Mouse (Mus musculus): Measurements from ENCODE around the gene Fignl2. TPM values are rescaled to one million over a fixed set of nuclear protein-coding genes. Genes with fewer than 3 reads are reported as not detected.

The Fignl2 gene
- polyA plus RNA-seq, 1 experiment from 2014 or later: 0.09 TPM

- WGBS: 54% methylated on average over 17 of the region's 17 CpGs
- no peak overlapping the region for H3K9ac ChIP-seq
- peaks cover 15% of the 10 kb centered on the region for H3K27me3 ChIP-seq (replicated peaks)
- H3K9me3 ChIP-seq: no peaks in the 10 kb centered on the region
- peaks cover 28% of the 10 kb centered on the region for H3K36me3 ChIP-seq (replicated peaks)
- H3K4me1 ChIP-seq: 0 out of 2 replicates have a peak, but pooled peaks cover 3% of the 10 kb centered on the region
- H3K27ac ChIP-seq: no peak overlapping the region
- ATAC-seq (replicated peaks): no peak
- H3K4me3 ChIP-seq: no peak overlapping the region
- H3K4me2 ChIP-seq: no peak overlapping the region
Observed at GRCm38 (mm10) chr15:101039651-101040050, 38.7 kb downstream of the Fignl2 start.

DNA sequence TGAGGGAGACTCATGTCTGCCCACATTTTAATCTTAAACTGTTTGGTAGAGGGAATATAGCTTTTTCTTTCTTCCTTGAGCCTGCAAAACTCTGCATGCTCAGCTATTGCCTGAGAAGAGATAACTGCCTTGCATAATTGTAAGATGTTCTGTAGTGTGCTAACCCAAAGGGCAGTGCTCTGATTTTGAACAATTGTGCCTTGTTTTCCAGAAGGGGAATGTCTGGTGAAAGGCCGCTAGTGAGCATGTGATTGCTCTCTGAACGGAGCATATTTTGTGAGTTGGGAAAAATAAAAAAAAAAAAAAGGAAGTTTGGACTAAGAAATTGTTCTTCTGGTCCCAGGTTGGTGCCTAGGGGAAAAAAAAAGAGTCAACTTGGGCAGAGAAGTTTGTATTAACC, 49.4 kb downstream of the Fignl2 start:
- H3K4me3 ChIP-seq: no peak overlapping the region
- H3K4me1 ChIP-seq: no peaks in the 10 kb centered on the region
- 80% methylated on average over 2 of the region's 2 CpGs for WGBS
- H3K27me3 ChIP-seq (replicated peaks): no peaks in the 10 kb centered on the region
- no peak overlapping the region for H3K27ac ChIP-seq
- H3K4me2 ChIP-seq: no peak overlapping the region
- peaks cover 20% of the 10 kb centered on the region for H3K36me3 ChIP-seq (replicated peaks)
- no peaks in the 10 kb centered on the region for H3K9me3 ChIP-seq
- no peak for ATAC-seq (replicated peaks)
- no peak overlapping the region for H3K9ac ChIP-seq

GRCm38 (mm10) chr15:101011352-101011751, 67.0 kb downstream of the Fignl2 start:
- H3K9ac ChIP-seq: no peak overlapping the region
- no peaks in the 10 kb centered on the region for H3K27me3 ChIP-seq (replicated peaks)
- H3K4me1 ChIP-seq: peaks cover 5% of the 10 kb centered on the region; the same call in 1 of the 2 replicates
- ATAC-seq (replicated peaks): no peak
- H3K27ac ChIP-seq: no peak overlapping the region
- peaks cover 31% of the 10 kb centered on the region; the same call in 1 of the 2 replicates for H3K36me3 ChIP-seq (replicated peaks)
- no peak overlapping the region for H3K4me2 ChIP-seq
- no peak overlapping the region for H3K4me3 ChIP-seq
- no peaks in the 10 kb centered on the region for H3K9me3 ChIP-seq
- 88% methylated on average over 6 of the region's 6 CpGs for WGBS

DNA sequence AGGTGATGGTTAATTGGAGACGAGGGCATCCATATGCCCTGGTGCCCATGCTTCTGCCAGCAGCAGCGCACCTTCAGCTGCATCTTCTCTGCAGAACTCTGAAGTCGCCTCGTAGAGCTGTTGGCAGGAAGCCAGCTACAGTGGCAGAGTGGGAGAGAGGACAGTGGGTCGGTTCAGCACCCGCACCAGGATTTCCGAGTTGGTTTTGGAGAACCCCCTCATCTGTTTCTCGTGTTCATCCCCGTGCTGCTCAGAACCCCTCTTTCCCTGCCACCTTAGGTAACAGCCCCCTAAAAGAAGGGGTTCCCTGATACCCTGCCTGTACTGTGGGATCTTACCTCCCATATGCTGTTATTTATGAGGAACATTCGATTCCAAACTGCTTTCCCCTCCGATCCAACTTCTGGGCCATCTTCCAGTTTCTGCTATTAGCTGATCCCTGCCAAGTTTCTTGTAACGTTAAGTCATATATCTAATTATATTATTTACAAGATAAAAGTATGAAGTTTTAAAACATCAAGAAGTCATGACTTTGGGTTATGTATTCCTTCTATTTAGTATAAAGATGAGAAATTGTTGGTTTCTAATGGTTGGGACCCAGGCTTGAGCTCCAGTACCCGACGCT, 69.9 kb downstream of the Fignl2 start:
- Histone ChIP-seq H3K27me3 (replicated peaks) (no peaks in the 10 kb centered on the region), H3K9ac (no peak overlapping the region), H3K36me3 (replicated peaks) (peaks cover 22% of the 10 kb centered on the region; the same call in 1 of the 2 replicates), H3K4me3 (no peak overlapping the region), H3K9me3 (no peaks in the 10 kb centered on the region), H3K4me2 (no peak overlapping the region), H3K4me1 (peaks cover 5% of the 10 kb centered on the region; the same call in 1 of the 2 replicates), H3K27ac (no peak overlapping the region)
- 87% methylated on average over 14 of the region's 14 CpGs for WGBS
- ATAC-seq (replicated peaks): no peak

DNA sequence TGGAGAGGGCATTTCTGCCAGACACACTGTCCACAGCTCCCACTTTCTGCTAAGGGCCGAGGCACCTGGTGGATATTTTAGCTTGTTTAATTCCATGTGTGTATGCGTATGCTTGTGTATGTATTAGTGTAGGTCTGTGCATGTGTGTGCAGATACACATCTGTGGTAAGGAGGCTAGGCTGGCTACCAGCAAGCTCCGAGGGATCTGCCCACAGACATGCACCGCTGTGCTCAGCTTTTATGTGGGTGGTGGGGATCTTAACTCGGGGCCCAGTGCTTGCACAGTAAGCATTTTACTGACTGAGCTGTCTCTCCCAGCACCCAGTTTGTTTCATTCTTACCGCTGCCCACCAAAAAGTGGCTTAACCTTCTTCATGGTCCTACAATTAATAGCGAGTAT, 71.1 kb downstream of the Fignl2 start:
- WGBS: 67% methylated on average over 7 of the region's 7 CpGs
- ATAC-seq (replicated peaks): no peak

DNA sequence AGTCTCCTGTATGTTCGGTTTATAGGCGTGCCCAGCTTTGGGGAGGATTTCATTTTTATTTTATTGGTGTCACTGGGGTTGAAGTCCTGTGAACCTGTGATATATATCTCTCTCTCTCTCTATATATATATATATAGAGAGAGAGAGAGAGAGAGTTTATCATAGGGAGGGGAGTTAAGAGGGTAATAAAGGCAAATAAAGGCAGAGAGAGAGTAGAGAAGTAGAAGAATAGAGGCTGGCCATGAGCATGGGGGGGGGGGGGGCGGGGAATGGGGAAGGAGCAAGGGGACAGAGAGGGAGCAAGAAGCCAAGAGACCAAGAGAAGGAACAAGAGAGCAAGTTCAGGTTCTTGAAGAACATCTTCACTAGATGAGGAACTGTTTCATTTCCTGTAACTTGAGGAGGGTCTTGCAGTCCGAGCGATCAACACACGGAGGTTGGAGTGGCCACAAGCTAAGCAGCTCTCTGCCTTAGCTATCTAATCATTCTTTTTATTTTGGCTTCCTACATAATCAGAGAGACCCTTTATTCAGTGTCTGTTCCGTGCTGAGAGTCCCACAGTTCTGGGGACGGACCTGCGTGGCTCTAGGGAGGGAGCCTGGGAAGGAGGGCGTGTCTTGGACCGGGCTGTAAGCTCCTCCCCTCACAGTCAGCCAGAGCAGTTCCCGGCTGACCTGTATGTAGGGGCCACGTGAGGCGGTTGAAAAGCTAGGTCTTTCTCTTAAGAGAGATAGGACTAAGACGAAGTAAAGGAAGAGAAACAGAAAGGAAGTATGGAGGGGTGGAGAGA, 71.9 kb downstream of the Fignl2 start:
- H3K9me3 ChIP-seq: no peaks in the 10 kb centered on the region
- 0 out of 2 replicates have a peak, but pooled peaks have one; percentile 62 for ATAC-seq (replicated peaks)

More for the DNA sequence above, 71.1 kb downstream of the Fignl2 start:
- no peaks in the 10 kb centered on the region for H3K9me3 ChIP-seq
- H3K9ac ChIP-seq: no peak overlapping the region
- H3K36me3 ChIP-seq (replicated peaks): peaks cover 12% of the 10 kb centered on the region; the same call in 1 of the 2 replicates
- peaks cover 5% of the 10 kb centered on the region; the same call in 1 of the 2 replicates for H3K4me1 ChIP-seq
- H3K27ac ChIP-seq: no peak overlapping the region
- H3K4me3 ChIP-seq: no peak overlapping the region
- no peaks in the 10 kb centered on the region for H3K27me3 ChIP-seq (replicated peaks)
- no peak overlapping the region; the same call in 1 of the 2 replicates for H3K4me2 ChIP-seq

DNA sequence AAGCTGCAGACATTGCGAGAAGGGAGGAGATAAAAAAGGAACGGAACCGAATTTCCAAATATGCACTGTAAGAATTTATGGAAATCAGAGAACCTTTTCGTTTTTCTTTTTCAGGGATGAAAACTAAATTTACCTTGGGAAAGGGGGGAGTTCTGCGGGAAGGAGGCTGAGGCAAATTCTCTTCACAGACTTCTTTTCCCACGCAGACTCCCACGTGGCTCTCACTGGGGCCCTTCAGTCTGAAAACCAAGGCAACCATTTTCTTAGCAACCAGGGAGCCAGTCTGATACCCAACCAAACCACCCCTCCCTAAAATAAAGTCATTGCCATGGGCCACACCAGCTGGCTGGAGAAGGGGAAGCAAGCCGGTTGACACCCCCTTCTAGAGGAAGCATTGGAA, 72.7 kb downstream of the Fignl2 start:
- Histone ChIP-seq H3K27ac (no peak overlapping the region), H3K36me3 (replicated peaks) (0 out of 2 replicates have a peak, but pooled peaks cover 5% of the 10 kb centered on the region), H3K9ac (no peak overlapping the region), H3K4me2 (no peak overlapping the region), H3K9me3 (no peaks in the 10 kb centered on the region), H3K27me3 (replicated peaks) (no peaks in the 10 kb centered on the region), H3K4me1 (peaks cover 5% of the 10 kb centered on the region; the same call in 1 of the 2 replicates), H3K4me3 (no peak overlapping the region)
- ATAC-seq (replicated peaks): no peak
- WGBS: 80% methylated on average over 8 of the region's 8 CpGs

More for the DNA sequence above, 71.9 kb downstream of the Fignl2 start:
- H3K4me2 ChIP-seq: peak overlapping the region; percentile 39
- WGBS: 15% methylated on average over 15 of the region's 15 CpGs
- no peak overlapping the region for H3K27ac ChIP-seq
- H3K9ac ChIP-seq: no peak overlapping the region
- peaks cover 5% of the 10 kb centered on the region; the same call in 1 of the 2 replicates for H3K4me1 ChIP-seq
- H3K36me3 ChIP-seq (replicated peaks): peaks cover 12% of the 10 kb centered on the region; the same call in 1 of the 2 replicates
- H3K27me3 ChIP-seq (replicated peaks): no peaks in the 10 kb centered on the region
- H3K4me3 ChIP-seq: peak overlapping the region; percentile 22

DNA sequence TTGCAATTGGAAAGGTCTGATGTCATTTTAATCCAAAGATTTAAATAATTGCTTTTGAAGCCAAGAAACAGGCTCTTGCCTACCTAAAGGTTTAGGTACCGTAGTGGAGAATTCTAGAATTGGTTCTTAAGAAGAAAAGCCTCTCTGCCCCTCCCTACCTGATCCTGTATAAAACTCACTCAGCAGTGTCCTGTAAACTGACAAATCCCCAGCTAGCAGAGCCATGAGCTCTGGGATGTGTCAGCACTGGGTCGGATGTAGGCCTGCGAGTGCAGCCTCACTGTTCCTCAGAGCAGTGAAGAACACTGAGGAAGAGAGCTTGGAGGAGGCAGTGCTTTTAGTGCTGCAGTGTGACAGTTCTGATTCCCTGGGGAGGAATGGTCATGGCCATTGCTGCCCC, 73.8 kb downstream of the Fignl2 start:
- Histone ChIP-seq H3K27me3 (replicated peaks) (no peaks in the 10 kb centered on the region), H3K9ac (no peak overlapping the region), H3K4me1 (peaks cover 5% of the 10 kb centered on the region; the same call in 1 of the 2 replicates), H3K9me3 (no peaks in the 10 kb centered on the region), H3K4me2 (no peak overlapping the region), H3K36me3 (replicated peaks) (no peaks in the 10 kb centered on the region), H3K4me3 (no peak overlapping the region), H3K27ac (no peak overlapping the region)
- WGBS: 55% methylated on average over 3 of the region's 3 CpGs
- no peak for ATAC-seq (replicated peaks)

GRCm38 (mm10) chr15:101002466-101002865, 75.9 kb downstream of the Fignl2 start:
- H3K4me2 ChIP-seq: no peak overlapping the region
- WGBS: 92% methylated on average over 3 of the region's 3 CpGs
- no peaks in the 10 kb centered on the region for H3K27me3 ChIP-seq (replicated peaks)
- no peak overlapping the region for H3K27ac ChIP-seq
- peaks cover 5% of the 10 kb centered on the region; the same call in 1 of the 2 replicates for H3K4me1 ChIP-seq
- no peak overlapping the region for H3K9ac ChIP-seq
- H3K4me3 ChIP-seq: no peak overlapping the region
- no peak for ATAC-seq (replicated peaks)
- no peaks in the 10 kb centered on the region for H3K9me3 ChIP-seq
- no peaks in the 10 kb centered on the region for H3K36me3 ChIP-seq (replicated peaks)

DNA sequence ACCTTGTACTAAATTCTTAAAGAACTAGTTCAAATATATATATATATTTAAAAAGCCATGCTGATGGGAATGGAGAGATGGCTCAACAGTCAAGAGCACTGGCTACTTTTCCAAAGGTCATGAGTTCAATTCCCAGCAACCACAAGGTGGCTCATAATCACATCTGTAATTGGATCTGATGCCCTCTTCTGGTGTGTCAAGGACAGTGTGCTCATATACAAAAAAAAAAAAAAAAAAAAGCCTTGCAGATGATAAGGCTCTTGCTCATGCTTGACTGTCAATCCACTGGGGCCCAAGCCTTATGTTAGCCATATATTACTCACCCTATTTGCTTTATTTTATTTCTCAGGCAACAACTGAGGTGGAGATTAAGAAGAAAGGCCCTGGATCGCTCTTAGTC, 76.7 kb downstream of the Fignl2 start:
- 96% methylated on average over 1 of the region's 1 CpGs for WGBS
- Histone ChIP-seq H3K4me1 (peaks cover 3% of the 10 kb centered on the region; the same call in 1 of the 2 replicates), H3K9ac (no peak overlapping the region), H3K9me3 (no peaks in the 10 kb centered on the region), H3K27ac (no peak overlapping the region), H3K4me2 (no peak overlapping the region), H3K36me3 (replicated peaks) (no peaks in the 10 kb centered on the region), H3K27me3 (replicated peaks) (no peaks in the 10 kb centered on the region), H3K4me3 (no peak overlapping the region)
- ATAC-seq (replicated peaks): no peak
